Mouse (Mus musculus): Measurements from ENCODE around the gene Cope.

DNA sequence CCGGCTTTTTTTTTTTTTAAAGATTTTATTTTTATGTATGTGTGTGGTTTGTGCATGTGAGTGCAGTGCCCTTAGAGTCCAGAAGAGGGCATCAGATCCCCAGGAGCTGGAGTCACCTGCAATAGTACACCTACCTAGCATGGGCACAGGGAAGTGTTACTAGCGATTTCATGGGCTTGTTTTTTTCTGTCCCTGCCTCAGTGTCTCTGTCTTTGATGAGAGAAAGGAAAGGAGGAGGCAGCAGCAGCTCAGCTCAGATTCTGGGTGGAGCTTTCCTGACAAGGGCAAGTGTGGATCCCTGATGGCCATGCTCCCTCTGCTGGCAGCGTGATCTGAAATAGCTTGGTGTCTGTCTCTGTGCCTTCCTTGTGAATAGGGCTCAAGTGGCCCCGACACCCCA, 58.5 kb downstream of the Cope start:
- TF ChIP-seq CTCF (conservative IDR thresholded peaks at IDR 0.05; ENCODE audit: low read length), result peak; percentile 46
- no peak for TF ChIP-seq NANOG (IDR thresholded peaks at IDR 0.05; ENCODE audit: borderline replicate concordance, low read length)
- no peak for TF ChIP-seq POU5F1 (IDR thresholded peaks at IDR 0.05; ENCODE audit: borderline replicate concordance, low read length)
